Mouse (Mus musculus): ENCODE data around the gene Gm13420.
"Not testable (repeated sequence)": the region's sequence is repeated elsewhere in the genome, so short reads cannot be mapped to it uniquely, and the experiment has no call there.

Gene Gm13420

GRCm38 (mm10) chr2:29751497-29751896, at the start of gene Gm13420:
Gm13420 (minus strand) TSS chr2:29751685.
- DNase-seq: peak; percentile 80 to 87

GRCm38 (mm10) chr2:29792772-29793487, 41.4 kb upstream of the Gm13420 start:
- DNase-seq: no peak

GRCm38 (mm10) chr2:29787937-29788681, 36.6 kb upstream of the Gm13420 start, which contains the start of gene Trub2:
Trub2 (minus strand) TSS chr2:29788502.
- peak; percentile 91 to 92 for DNase-seq

- DNase-seq: peak; percentile 93 to 96
Observed at GRCm38 (mm10) chr2:29787104-29787917, 35.8 kb upstream of the Gm13420 start, which contains the start of gene Coq4. Coq4 (plus strand) TSS chr2:29787493.

- no peak for DNase-seq
Observed at GRCm38 (mm10) chr2:29784290-29784689, 32.8 kb upstream of the Gm13420 start.

- not testable (repeated sequence) for DNase-seq
Observed at GRCm38 (mm10) chr2:29781256-29781655, 29.8 kb upstream of the Gm13420 start.

- DNase-seq: no peak
Observed at GRCm38 (mm10) chr2:29773323-29773722, 21.8 kb upstream of the Gm13420 start.

GRCm38 (mm10) chr2:29771611-29772461, 20.4 kb upstream of the Gm13420 start:
- no peak for DNase-seq

GRCm38 (mm10) chr2:29770162-29770561, 18.7 kb upstream of the Gm13420 start:
- DNase-seq: peak in 1 of 2 experiments; percentile 19

- no peak for DNase-seq
Observed at GRCm38 (mm10) chr2:29768901-29769300, 17.4 kb upstream of the Gm13420 start.

- DNase-seq: peak; percentile 65 to 68
Observed at GRCm38 (mm10) chr2:29767976-29768709, 16.7 kb upstream of the Gm13420 start.

- DNase-seq: peak; percentile 62 to 85
Observed at GRCm38 (mm10) chr2:29764831-29765230, 13.3 kb upstream of the Gm13420 start.

- DNase-seq: no peak
Observed at GRCm38 (mm10) chr2:29755693-29756092, 4.2 kb upstream of the Gm13420 start.

GRCm38 (mm10) chr2:29752397-29752796, 912 bp upstream of the Gm13420 start:
- DNase-seq: no peak

GRCm38 (mm10) chr2:29748499-29748898, 3.0 kb downstream of the Gm13420 start:
- DNase-seq: no peak

- DNase-seq: peak in 1 of 2 experiments; percentile 60
Observed at GRCm38 (mm10) chr2:29747852-29748251, 3.6 kb downstream of the Gm13420 start.

- no peak for DNase-seq
Observed at GRCm38 (mm10) chr2:29747188-29747782, 4.2 kb downstream of the Gm13420 start.

GRCm38 (mm10) chr2:29744256-29744655, 7.2 kb downstream of the Gm13420 start:
- DNase-seq: peak; percentile 43 to 53

GRCm38 (mm10) chr2:29741207-29741606, 10.3 kb downstream of the Gm13420 start:
- no peak for DNase-seq

- peak in 1 of 2 experiments; percentile 51 for DNase-seq
Observed at GRCm38 (mm10) chr2:29739368-29739767, 12.1 kb downstream of the Gm13420 start.

- DNase-seq: no peak
Observed at GRCm38 (mm10) chr2:29738799-29739198, 12.7 kb downstream of the Gm13420 start.
